Mouse (Mus musculus) activated CD4-positive, CD25-positive, alpha-beta regulatory T cell, adult 4 months (primary cell): ENCODE results near the gene Gm10135. TPM values are rescaled to one million over a fixed set of nuclear protein-coding genes. Genes with fewer than 3 reads are reported as not detected.
A peak's percentile ranks its signal among the peaks of the same experiment; 100 is the strongest.
"Not testable (repeated sequence)": the region's sequence is repeated elsewhere in the genome, so short reads cannot be mapped to it uniquely, and the experiment has no call there.

Experiments
- ATAC-seq: one replicate; pipeline ENCODE4 v1.8.0; 2017
- polyA plus RNA-seq, 2 experiments: library from polyadenylated mRNA; unstranded; fragments of 100-300 nt; shearing (Covaris generic); gene quantifications; one replicate each; pipeline ENCODE4 v1.2.1; 2017

Gene Gm10135
- not detected for polyA plus RNA-seq

DNA sequence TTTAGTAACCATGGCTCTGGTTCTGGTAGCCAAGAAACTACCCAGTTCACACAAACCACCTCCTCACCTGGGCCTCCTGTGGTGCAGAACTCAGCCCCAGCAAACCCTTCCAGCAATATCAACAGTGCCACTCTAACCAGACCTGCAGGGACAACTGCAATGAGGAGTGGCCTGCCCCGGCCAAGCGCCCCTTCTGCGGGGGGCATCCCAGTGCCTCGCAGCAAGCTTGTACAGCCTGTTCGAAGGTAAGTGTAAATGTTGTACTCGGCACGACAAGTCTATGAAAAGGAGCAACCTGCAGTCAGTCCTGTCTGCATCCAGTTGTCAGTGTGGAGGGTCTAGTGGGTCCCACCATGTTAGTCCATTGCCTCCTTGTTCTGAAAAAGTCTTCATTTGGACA, at the start of gene Gm10135:
Gene Gm10135, minus strand, starts transcription at position 101 of the 400 bp plus-strand sequence.
- ATAC-seq, result no peak

GRCm38 (mm10) chr5:73023801-73024200, 49.3 kb upstream of the Gm10135 start:
- ATAC-seq, result no peak

- no peak for ATAC-seq
Observed at GRCm38 (mm10) chr5:73014745-73015144, 40.2 kb upstream of the Gm10135 start.

- ATAC-seq, result peak; percentile 36
Observed at GRCm38 (mm10) chr5:73013611-73014287, 39.2 kb upstream of the Gm10135 start.

GRCm38 (mm10) chr5:73012884-73013610, 38.5 kb upstream of the Gm10135 start:
- ATAC-seq, result not testable (repeated sequence)

- not testable (repeated sequence) for ATAC-seq
Observed at GRCm38 (mm10) chr5:73011806-73012205, 37.3 kb upstream of the Gm10135 start.

DNA sequence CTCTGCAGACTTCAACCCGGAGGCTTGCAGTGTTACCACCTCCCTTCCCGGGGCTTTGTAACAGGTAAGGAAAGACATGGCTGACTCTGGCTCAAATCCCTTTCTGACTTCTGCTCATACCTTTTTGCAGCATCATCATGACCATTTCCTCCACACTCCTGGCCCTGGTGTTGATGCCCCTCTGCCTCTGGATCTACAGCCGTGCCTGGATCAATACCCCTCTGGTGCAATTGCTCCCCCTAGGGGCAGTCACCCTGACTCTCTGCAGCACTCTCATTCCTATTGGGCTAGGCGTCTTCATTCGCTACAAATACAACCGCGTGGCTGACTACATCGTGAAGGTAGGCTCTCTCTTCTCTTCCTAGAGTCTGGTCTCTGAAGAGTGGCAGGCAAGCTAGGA, 33.7 kb upstream of the Gm10135 start:
- ATAC-seq, result peak; percentile 49

GRCm38 (mm10) chr5:73007582-73007959, 33.1 kb upstream of the Gm10135 start:
- no peak for ATAC-seq

GRCm38 (mm10) chr5:73006784-73007581, 32.5 kb upstream of the Gm10135 start, which contains the start of gene Slc10a4:
TSS of gene Slc10a4 (plus strand) at chr5:73006883.
- ATAC-seq, result no peak

GRCm38 (mm10) chr5:73004046-73004445, 29.5 kb upstream of the Gm10135 start:
- no peak for ATAC-seq

DNA sequence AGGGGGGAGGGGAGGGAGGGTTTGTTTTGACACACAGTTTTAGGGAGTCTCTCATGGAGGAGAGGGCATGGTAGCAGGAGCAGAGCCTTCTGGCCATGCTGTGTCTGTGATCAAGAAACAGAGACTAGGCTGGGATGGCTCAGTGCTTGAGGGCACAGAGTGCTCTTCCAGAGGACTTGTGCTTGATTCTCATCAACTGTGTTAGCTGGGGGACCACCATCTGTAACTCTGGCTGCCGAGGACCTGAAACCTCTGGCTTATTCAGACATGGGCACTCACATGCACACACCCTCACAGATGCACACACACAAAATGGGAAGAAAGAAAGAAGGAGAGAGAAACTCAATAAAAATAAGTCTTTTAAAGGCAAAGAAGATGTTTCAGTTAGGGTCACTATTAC, 24.0 kb upstream of the Gm10135 start:
- ATAC-seq, result not testable (repeated sequence)

DNA sequence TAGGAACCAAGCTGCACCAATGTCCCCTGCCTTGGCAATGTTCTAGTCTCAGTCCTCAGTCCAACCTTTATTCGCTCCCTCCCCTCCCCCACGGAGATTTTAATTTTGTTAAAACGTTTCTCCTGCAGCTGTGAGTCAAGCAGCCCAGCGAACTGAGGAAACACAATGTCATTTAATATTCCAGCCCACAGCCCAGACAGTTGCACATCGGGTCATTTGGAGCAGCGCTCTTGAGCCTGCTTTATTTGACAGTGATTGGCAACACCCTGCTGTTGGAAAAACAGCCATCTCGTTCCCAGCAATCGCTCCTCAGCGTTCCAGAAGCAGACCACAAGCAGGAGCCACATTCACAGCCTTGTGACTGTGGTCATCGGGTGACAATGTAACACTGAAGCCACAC, 20.9 kb upstream of the Gm10135 start:
- no peak for ATAC-seq

- ATAC-seq, result no peak
Observed at GRCm38 (mm10) chr5:72994928-72995327, 20.4 kb upstream of the Gm10135 start.

DNA sequence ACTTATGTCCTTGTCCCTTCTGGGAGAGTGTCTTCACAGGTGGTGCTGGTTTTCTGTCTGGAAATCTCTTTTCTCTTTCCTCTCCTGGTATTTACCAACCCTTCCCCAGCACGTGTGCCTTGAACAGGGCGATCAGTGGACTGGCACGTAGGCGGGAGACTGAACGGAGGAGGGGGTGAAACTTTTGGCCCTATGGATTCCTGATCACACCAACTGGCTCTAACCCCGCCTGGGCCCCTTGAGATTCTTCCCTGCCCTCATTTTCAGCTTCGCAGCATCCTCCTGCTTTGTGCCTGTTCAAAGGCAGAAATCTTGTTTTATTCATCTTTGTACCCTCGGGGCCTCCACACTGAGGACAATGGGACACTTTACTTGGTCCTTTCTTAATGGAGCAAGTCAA, 19.9 kb upstream of the Gm10135 start:
- ATAC-seq, result no peak

- no peak for ATAC-seq
Observed at GRCm38 (mm10) chr5:72992474-72992873, 18.0 kb upstream of the Gm10135 start.

DNA sequence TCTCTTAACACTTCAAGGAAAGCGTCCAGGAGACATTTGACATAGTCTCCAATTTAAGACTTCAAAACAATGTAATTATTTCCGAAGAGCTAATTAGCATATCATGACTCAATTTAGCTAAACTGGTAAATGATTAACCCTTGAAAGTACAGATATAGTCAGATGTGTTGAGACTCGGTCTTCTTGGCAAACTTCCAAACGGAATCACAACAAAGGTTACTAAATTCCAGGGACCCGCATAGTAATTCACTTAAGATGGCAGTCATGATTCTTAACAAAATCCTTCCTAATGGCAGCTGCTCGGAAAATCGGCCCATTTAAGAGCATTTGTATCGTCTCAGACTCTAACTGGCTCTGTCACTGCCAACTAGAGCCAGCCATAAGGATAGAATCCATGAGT, 15.3 kb upstream of the Gm10135 start:
- ATAC-seq, result no peak

- no peak for ATAC-seq
Observed at GRCm38 (mm10) chr5:72987786-72988185, 13.3 kb upstream of the Gm10135 start.

DNA sequence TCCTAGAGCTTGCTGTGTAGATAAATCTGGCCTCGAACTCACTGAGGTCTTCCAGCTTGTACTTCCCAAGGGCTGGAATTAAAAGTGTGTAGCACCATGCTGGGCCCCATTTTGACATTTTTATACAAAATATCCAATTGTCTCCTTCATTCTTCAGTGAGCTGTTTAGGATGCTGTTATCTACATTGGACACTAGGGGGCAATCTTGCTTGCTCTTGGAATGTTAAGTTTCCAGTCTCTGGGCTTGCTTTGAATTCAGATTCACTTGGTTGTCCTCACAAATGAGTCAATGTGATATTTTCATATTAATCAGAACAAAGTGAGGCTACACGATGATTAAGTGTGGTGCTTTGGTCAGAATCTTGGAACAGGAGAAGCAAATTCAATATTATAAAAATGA, 9.6 kb upstream of the Gm10135 start:
- peak; percentile 46 for ATAC-seq

DNA sequence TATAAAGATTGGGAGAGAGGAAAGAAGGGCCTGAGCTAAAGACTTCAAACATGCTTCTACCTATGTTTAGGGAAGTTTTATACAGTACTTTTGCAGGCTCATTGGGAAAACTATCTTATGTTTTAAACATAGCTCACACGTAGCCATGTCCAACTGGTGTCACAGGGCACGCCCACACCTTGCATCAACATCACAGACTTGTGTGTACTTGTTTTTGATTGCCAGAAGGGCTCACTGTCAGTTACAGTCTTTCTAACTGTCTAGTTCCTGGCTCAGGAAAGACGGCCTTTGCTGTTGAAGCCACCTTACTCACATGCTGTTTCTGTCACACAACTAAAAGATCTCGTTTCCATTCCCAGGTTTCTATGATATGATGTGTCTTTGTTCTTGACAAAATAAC, 2.0 kb upstream of the Gm10135 start:
- ATAC-seq, result no peak

GRCm38 (mm10) chr5:72975996-72976395, 1.5 kb upstream of the Gm10135 start:
- no peak for ATAC-seq

DNA sequence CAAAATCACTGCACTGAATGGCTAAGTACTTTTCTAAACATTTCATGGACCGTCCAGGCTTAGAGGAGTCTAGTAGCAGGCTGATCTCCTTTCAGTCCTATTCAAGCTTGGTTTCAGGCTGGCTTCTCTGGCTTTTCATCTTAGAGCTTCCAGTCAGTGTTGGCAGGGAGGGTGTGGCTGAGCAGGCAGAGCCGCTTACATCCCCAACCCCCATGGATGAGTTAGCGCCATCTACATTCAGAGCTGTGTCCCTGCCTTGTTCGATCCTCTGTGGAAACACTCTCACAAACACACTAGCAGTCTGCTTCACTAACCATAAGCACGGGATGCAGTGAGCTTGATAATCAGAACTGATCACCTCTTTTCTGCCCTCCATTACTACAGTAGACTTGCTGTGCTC, 1.6 kb downstream of the Gm10135 start:
- no peak for ATAC-seq

DNA sequence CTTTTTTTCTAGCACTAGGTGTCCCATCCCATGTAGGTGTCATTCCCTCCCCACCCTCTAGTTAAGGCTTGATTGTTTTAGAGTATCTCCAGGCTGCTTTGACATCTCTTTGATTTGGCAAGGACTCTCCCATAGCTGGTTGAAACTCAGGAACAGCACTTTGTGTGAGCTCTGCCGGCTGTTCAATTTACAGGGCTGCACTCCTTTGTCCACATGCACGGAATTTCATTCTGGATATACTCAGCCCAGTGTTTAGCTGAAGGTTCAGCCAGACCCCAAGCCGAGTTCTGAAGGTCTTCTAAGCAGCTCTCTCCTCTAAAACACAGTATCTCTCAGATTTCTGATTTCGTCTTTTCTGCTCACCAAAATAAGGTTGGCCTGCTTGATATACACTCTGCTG, 2.1 kb downstream of the Gm10135 start:
- ATAC-seq, result no peak

DNA sequence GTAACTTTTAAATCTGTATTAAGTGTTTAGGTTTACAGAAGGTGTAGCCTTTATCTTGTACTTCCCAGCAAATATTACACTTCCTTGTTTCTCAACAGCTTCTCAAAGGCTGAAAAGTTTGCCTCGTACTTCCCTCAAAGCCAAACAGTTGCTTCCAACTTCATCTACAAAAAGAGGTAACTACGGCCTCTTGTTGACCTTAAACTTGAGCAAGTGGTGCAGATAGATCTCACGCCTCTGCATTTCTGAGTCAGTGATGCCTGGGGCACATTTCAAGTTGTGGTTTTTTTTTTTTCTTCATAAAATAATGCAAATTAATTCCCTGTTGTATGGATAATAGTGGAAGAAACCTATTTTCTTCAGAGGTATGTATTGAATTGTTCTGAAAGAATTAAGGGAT, 8.8 kb downstream of the Gm10135 start:
- no peak for ATAC-seq
